Mouse (Mus musculus): ENCODE measurements around the gene Mchr1. TPM values are rescaled to one million over a fixed set of nuclear protein-coding genes. Genes with fewer than 3 reads are reported as not detected.

Gene Mchr1
- polyA plus RNA-seq, 1 experiment = 0.81 TPM

DNA sequence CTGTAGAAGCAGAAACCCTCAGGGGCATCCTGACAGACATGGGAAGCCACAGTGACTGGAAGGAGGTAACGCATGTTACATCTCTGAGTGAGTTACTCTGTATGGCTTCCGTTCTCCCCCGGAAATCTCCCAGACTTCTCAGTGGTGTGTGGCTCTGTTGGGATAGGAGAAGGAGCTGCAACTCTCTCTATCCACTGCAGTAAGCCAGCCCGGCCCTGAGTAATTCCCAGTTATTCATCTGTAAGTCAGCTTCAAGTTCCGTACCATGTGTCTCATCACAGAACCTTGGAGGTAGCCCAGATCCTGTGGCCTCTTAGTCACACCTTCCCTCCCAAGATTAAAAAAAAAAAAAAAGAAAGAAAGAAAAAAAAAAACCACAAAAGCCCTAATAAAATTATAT is 43.0 kb upstream of the Mchr1 start:
- Histone ChIP-seq H3K79me3 (ENCODE audit: low read depth) (peaks cover 29% of the 10 kb centered on the region), H3K79me2 (ENCODE audit: control insufficient read depth, insufficient read depth) (peaks cover 32% of the 10 kb centered on the region), H3K36me3 (ENCODE audit: control insufficient read depth, insufficient read depth) (peaks cover 17% of the 10 kb centered on the region), H3K4me3 (ENCODE audit: insufficient read depth, poor library complexity, severe bottlenecking) (peak overlapping the region; percentile 0), H3K27me3 (ENCODE audit: control insufficient read depth, insufficient read depth, insufficient read length) (no peaks in the 10 kb centered on the region), H3ac (ENCODE audit: control insufficient read depth, insufficient read length, low read depth) (peak overlapping the region; percentile 37)
- peak; percentile 84 for TF ChIP-seq MAX (IDR thresholded peaks at IDR 0.05)
- TF ChIP-seq MYOD1 (IDR thresholded peaks at IDR 0.05; ENCODE audit: control insufficient read depth, insufficient read length, low read depth) = no peak
- TF ChIP-seq USF1 (IDR thresholded peaks at IDR 0.05; ENCODE audit: low read depth) = no peak
- no peak for TF ChIP-seq MYOG (IDR thresholded peaks at IDR 0.05; ENCODE audit: control insufficient read depth, extremely low read depth, insufficient read length)
- TF ChIP-seq CTCF (IDR thresholded peaks at IDR 0.05; ENCODE audit: control insufficient read depth, insufficient read depth, insufficient read length) = no peak
- no peak for TF ChIP-seq FOSL1 (IDR thresholded peaks at IDR 0.05; ENCODE audit: insufficient read depth, low read length, poor library complexity, severe bottlenecking)

DNA sequence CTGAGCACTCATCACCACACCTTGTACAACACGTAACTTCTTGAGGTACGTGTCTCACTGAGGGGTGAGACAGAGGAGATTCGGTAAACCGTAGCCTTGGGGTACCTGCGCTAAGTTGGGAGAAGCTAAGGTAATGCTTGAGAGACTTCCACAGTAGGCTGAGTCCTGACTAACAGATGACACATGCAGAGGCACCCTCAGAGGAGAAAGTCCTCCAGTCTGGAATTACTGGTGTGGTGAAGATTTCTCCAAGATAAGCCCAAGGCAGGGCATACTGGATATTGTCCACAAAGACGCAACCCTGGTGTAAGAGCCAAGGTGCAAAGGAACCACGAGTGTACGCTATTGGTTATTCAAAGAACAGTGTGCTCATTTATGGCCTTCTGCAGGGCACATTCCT is 42.4 kb upstream of the Mchr1 start:
- Histone ChIP-seq H3K79me3 (ENCODE audit: low read depth) (peaks cover 24% of the 10 kb centered on the region), H3K36me3 (ENCODE audit: control insufficient read depth, insufficient read depth) (peaks cover 12% of the 10 kb centered on the region), H3K4me3 (ENCODE audit: insufficient read depth, poor library complexity, severe bottlenecking) (no peak overlapping the region), H3K27me3 (ENCODE audit: control insufficient read depth, insufficient read depth, insufficient read length) (no peaks in the 10 kb centered on the region), H3ac (ENCODE audit: control insufficient read depth, insufficient read length, low read depth) (peak overlapping the region; percentile 18), H3K79me2 (ENCODE audit: control insufficient read depth, insufficient read depth) (peaks cover 27% of the 10 kb centered on the region)
- no peak for TF ChIP-seq CTCF (IDR thresholded peaks at IDR 0.05; ENCODE audit: control insufficient read depth, insufficient read depth, insufficient read length)
- peak; percentile 24 for TF ChIP-seq FOSL1 (IDR thresholded peaks at IDR 0.05; ENCODE audit: insufficient read depth, low read length, poor library complexity, severe bottlenecking)

DNA sequence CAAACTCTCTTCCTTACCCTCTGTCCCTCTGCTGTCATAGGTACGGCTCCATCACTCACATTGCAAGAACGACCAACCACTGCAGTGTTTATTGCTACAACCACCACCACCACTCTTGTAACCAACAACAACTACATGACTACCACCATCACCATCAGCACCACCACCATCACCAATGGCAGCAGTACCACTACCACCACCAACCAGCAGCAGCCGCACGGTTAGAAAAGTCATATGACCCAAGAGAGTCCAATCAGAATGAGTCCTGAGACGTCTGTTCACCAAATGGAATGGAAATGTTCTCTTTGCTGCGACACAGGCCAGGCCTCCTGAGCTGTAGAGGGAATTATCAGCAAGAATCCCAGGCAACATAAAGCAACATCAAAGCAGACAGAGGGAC is 40.5 kb upstream of the Mchr1 start:
- peaks cover 7% of the 10 kb centered on the region for H3K79me2 ChIP-seq (ENCODE audit: control insufficient read depth, insufficient read depth)
- H3ac ChIP-seq (ENCODE audit: control insufficient read depth, insufficient read length, low read depth) = no peak overlapping the region
- H3K36me3 ChIP-seq (ENCODE audit: control insufficient read depth, insufficient read depth) = no peaks in the 10 kb centered on the region
- no peak for TF ChIP-seq MYOD1 (IDR thresholded peaks at IDR 0.05; ENCODE audit: control insufficient read depth, insufficient read length, low read depth)
- TF ChIP-seq CTCF (IDR thresholded peaks at IDR 0.05; ENCODE audit: control insufficient read depth, insufficient read depth, insufficient read length) = no peak
- TF ChIP-seq FOSL1 (IDR thresholded peaks at IDR 0.05; ENCODE audit: insufficient read depth, low read length, poor library complexity, severe bottlenecking) = no peak
- no peak for TF ChIP-seq MYOG (IDR thresholded peaks at IDR 0.05; ENCODE audit: control insufficient read depth, extremely low read depth, insufficient read length)
- no peak for TF ChIP-seq MAX (IDR thresholded peaks at IDR 0.05)
- no peak for TF ChIP-seq USF1 (IDR thresholded peaks at IDR 0.05; ENCODE audit: low read depth)
- TF ChIP-seq CEBPB (IDR thresholded peaks at IDR 0.05; ENCODE audit: low read depth) = no peak
- peaks cover 5% of the 10 kb centered on the region for H3K79me3 ChIP-seq (ENCODE audit: low read depth)
- no peaks in the 10 kb centered on the region for H3K27me3 ChIP-seq (ENCODE audit: control insufficient read depth, insufficient read depth, insufficient read length)
- H3K4me3 ChIP-seq (ENCODE audit: insufficient read depth, poor library complexity, severe bottlenecking) = no peak overlapping the region

DNA sequence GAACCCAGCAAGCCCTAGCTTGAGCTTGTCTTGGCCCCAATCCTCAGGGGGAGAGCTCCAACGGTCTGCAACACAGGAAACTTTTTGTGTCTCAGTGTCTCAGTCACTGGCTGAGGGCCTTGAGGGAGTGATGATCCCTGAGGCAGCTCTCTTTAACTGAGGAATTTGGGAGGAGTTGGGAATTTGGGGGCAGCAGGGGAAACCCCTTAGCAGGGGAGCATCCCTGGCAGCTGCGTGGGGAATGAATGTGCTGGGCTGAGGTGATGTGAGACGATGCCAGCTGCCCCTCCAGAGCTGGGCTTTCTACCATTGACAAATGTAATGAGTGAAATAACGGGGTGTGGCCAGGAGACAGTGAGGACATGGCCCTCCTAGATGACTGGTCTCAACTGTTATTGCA is 39.9 kb upstream of the Mchr1 start:
- no peaks in the 10 kb centered on the region for H3K27me3 ChIP-seq (ENCODE audit: control insufficient read depth, insufficient read depth, insufficient read length)
- no peaks in the 10 kb centered on the region for H3K79me3 ChIP-seq (ENCODE audit: low read depth)
- H3ac ChIP-seq (ENCODE audit: control insufficient read depth, insufficient read length, low read depth) = no peak overlapping the region
- TF ChIP-seq CEBPB (IDR thresholded peaks at IDR 0.05; ENCODE audit: low read depth) (no peak), MAX (IDR thresholded peaks at IDR 0.05) (no peak), CTCF (IDR thresholded peaks at IDR 0.05; ENCODE audit: control insufficient read depth, insufficient read depth, insufficient read length) (no peak), FOSL1 (IDR thresholded peaks at IDR 0.05; ENCODE audit: insufficient read depth, low read length, poor library complexity, severe bottlenecking) (no peak), MYOG (IDR thresholded peaks at IDR 0.05; ENCODE audit: control insufficient read depth, extremely low read depth, insufficient read length) (no peak), USF1 (IDR thresholded peaks at IDR 0.05; ENCODE audit: low read depth) (no peak), MYOD1 (IDR thresholded peaks at IDR 0.05; ENCODE audit: control insufficient read depth, insufficient read length, low read depth) (no peak)
- H3K36me3 ChIP-seq (ENCODE audit: control insufficient read depth, insufficient read depth) = no peaks in the 10 kb centered on the region
- peaks cover under 1% of the 10 kb centered on the region for H3K79me2 ChIP-seq (ENCODE audit: control insufficient read depth, insufficient read depth)
- H3K4me3 ChIP-seq (ENCODE audit: insufficient read depth, poor library complexity, severe bottlenecking) = no peak overlapping the region

DNA sequence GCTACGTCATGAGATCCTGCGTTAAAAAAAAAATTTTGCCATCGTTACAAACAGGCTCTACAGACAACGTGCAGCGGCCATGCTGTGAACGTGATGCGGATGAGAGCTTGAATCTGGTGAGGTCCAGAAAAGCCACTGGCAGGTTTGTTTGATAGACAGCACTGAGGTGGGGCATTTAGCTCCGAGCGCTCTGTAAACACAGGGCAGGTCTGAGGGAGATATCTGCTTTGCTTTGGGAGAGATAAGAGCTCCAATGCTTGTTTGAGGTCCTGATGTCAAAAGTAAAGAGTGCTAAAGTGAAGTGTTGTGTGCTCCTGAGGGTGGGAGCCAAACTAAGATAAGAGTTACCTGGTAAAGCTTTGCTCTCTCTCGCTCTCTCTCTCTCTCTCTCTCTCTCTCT is 38.1 kb upstream of the Mchr1 start:
- TF ChIP-seq CTCF (IDR thresholded peaks at IDR 0.05; ENCODE audit: control insufficient read depth, insufficient read depth, insufficient read length) (no peak), FOSL1 (IDR thresholded peaks at IDR 0.05; ENCODE audit: insufficient read depth, low read length, poor library complexity, severe bottlenecking) (no peak), MYOD1 (IDR thresholded peaks at IDR 0.05; ENCODE audit: control insufficient read depth, insufficient read length, low read depth) (no peak), MYOG (IDR thresholded peaks at IDR 0.05; ENCODE audit: control insufficient read depth, extremely low read depth, insufficient read length) (no peak), CEBPB (IDR thresholded peaks at IDR 0.05; ENCODE audit: low read depth) (no peak), USF1 (IDR thresholded peaks at IDR 0.05; ENCODE audit: low read depth) (no peak), MAX (IDR thresholded peaks at IDR 0.05) (no peak)
- no peaks in the 10 kb centered on the region for H3K79me3 ChIP-seq (ENCODE audit: low read depth)
- H3K36me3 ChIP-seq (ENCODE audit: control insufficient read depth, insufficient read depth) = no peaks in the 10 kb centered on the region
- H3K79me2 ChIP-seq (ENCODE audit: control insufficient read depth, insufficient read depth) = no peaks in the 10 kb centered on the region
- H3ac ChIP-seq (ENCODE audit: control insufficient read depth, insufficient read length, low read depth) = no peak overlapping the region
- no peak overlapping the region for H3K4me3 ChIP-seq (ENCODE audit: insufficient read depth, poor library complexity, severe bottlenecking)
- no peaks in the 10 kb centered on the region for H3K27me3 ChIP-seq (ENCODE audit: control insufficient read depth, insufficient read depth, insufficient read length)

DNA sequence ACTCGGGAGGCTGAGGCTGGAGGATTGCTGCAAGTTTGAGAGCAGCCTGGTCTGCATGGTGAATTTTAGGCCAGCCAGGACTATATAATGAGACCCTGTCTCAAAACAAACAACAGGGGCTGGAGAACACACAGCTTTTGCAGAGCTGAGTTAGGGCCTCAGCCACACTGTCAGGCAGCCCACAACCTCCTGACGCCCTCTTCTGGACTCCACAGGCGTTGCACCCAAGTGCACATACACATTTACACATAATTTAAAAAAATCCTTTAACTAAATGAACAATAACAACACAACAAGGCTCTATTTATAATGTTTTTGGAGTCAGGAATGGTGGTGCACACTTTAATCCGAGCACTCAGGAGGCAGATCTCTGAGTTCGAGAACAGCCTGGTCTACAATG is 36.9 kb upstream of the Mchr1 start:
- H3K36me3 ChIP-seq (ENCODE audit: control insufficient read depth, insufficient read depth) = no peaks in the 10 kb centered on the region
- no peaks in the 10 kb centered on the region for H3K27me3 ChIP-seq (ENCODE audit: control insufficient read depth, insufficient read depth, insufficient read length)
- TF ChIP-seq MYOG (IDR thresholded peaks at IDR 0.05; ENCODE audit: control insufficient read depth, extremely low read depth, insufficient read length) (no peak), MYOD1 (IDR thresholded peaks at IDR 0.05; ENCODE audit: control insufficient read depth, insufficient read length, low read depth) (no peak), MAX (IDR thresholded peaks at IDR 0.05) (no peak), FOSL1 (IDR thresholded peaks at IDR 0.05; ENCODE audit: insufficient read depth, low read length, poor library complexity, severe bottlenecking) (no peak)
- H3K4me3 ChIP-seq (ENCODE audit: insufficient read depth, poor library complexity, severe bottlenecking) = no peak overlapping the region
- no peaks in the 10 kb centered on the region for H3K79me2 ChIP-seq (ENCODE audit: control insufficient read depth, insufficient read depth)
- H3ac ChIP-seq (ENCODE audit: control insufficient read depth, insufficient read length, low read depth) = no peak overlapping the region
- no peaks in the 10 kb centered on the region for H3K79me3 ChIP-seq (ENCODE audit: low read depth)
